Mouse (Mus musculus): ENCODE measurements around the gene Scarf1.

Scarf1 gene

GRCm38 (mm10) chr11:75513336-75513735, at the start of gene Scarf1:
TSS of gene Scarf1 (plus strand) at chr11:75513540.
- peak; percentile 81 for DNase-seq

- no peak for DNase-seq
Observed at GRCm38 (mm10) chr11:75463624-75464023, 49.7 kb upstream of the Scarf1 start.

GRCm38 (mm10) chr11:75464417-75464816, 48.9 kb upstream of the Scarf1 start:
- DNase-seq: no peak

- no peak for DNase-seq
Observed at GRCm38 (mm10) chr11:75465051-75465450, 48.3 kb upstream of the Scarf1 start.

GRCm38 (mm10) chr11:75466731-75467505, 46.4 kb upstream of the Scarf1 start:
- no peak for DNase-seq

- DNase-seq: peak; percentile 82
Observed at GRCm38 (mm10) chr11:75467512-75468215, 45.7 kb upstream of the Scarf1 start.

- DNase-seq: no peak
Observed at GRCm38 (mm10) chr11:75468410-75468809, 44.9 kb upstream of the Scarf1 start.

- no peak for DNase-seq
Observed at GRCm38 (mm10) chr11:75469261-75469660, 44.1 kb upstream of the Scarf1 start.

GRCm38 (mm10) chr11:75470675-75471074, 42.7 kb upstream of the Scarf1 start:
- no peak for DNase-seq

- DNase-seq: no peak
Observed at GRCm38 (mm10) chr11:75472469-75473081, 40.8 kb upstream of the Scarf1 start.

GRCm38 (mm10) chr11:75473376-75473775, 40.0 kb upstream of the Scarf1 start:
- DNase-seq: no peak

- no peak for DNase-seq
Observed at GRCm38 (mm10) chr11:75486192-75486591, 27.1 kb upstream of the Scarf1 start.

GRCm38 (mm10) chr11:75486601-75487285, 26.6 kb upstream of the Scarf1 start, which contains the start of gene Prpf8:
TSS of gene Prpf8 (plus strand) at chr11:75486816.
- peak; percentile 97 for DNase-seq

GRCm38 (mm10) chr11:75487496-75487895, 25.8 kb upstream of the Scarf1 start:
- DNase-seq: no peak

- no peak for DNase-seq
Observed at GRCm38 (mm10) chr11:75494296-75495049, 18.9 kb upstream of the Scarf1 start.

GRCm38 (mm10) chr11:75498126-75498525, 15.2 kb upstream of the Scarf1 start:
- DNase-seq: no peak

GRCm38 (mm10) chr11:75508162-75508561, 5.2 kb upstream of the Scarf1 start:
- no peak for DNase-seq

- DNase-seq: peak; percentile 26
Observed at GRCm38 (mm10) chr11:75508904-75509303, 4.4 kb upstream of the Scarf1 start.

GRCm38 (mm10) chr11:75509741-75510626, 3.4 kb upstream of the Scarf1 start, which contains the start of gene Rilp:
TSS of gene Rilp (plus strand) at chr11:75510094.
- DNase-seq: peak; percentile 94

- DNase-seq: peak; percentile 96
Observed at GRCm38 (mm10) chr11:75510627-75510993, 2.7 kb upstream of the Scarf1 start.

GRCm38 (mm10) chr11:75511213-75511612, 2.1 kb upstream of the Scarf1 start:
- peak; percentile 44 for DNase-seq
